Mouse (Mus musculus): ENCODE measurements at regions not wholly inside any gene's neighbourhood (a gene's known extent, or its start where the extent isn't known, plus 50 kb on each side); places are given as distances from the start of the nearest gene placed in this dataset.

DNA sequence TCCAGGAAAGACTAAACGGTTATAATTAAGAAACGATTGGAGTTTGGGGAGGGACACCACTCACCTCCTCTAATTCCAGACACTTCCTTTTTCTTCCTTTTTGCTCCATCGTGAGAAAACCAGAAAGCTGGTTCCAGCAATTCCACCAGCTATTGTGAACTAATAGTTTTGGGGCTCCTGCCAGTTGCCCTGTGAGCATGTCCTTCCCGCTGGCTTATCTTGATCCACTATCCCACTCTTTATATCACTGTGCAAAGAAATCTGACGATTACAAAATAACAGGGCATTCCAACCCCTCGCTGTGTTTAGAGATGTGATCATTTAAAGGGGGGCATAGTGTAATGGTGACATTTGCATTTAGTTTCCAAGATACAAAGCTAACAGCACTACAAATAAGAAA lies 130.5 kb upstream of the Nav3 start:
- WGBS, result 62% methylated on average over 6 of the region's 6 CpGs
- H3K4me3 ChIP-seq (ENCODE audit: low read depth, low read length), result no peak overlapping the region
- no peaks in the 10 kb centered on the region for H3K27me3 ChIP-seq (ENCODE audit: control insufficient read depth, insufficient read depth, low read length)
- DNase-seq (ENCODE audit: low spot score), result no peak
- H3K4me2 ChIP-seq (replicated peaks; ENCODE audit: low read depth), result no peak overlapping the region
- H3K36me3 ChIP-seq (ENCODE audit: control insufficient read depth, insufficient read depth, low read length), result no peaks in the 10 kb centered on the region
- TF ChIP-seq EP300 (optimal IDR thresholded peaks at IDR 0.05) (no peak), CTCF (IDR thresholded peaks at IDR 0.05; ENCODE audit: low read depth) (no peak)
- no peak overlapping the region for H3K9ac ChIP-seq (ENCODE audit: low read length)
- no peak for ATAC-seq (ENCODE audit: low FRiP score, low TSS enrichment)
- H3K4me1 ChIP-seq (replicated peaks; ENCODE audit: control insufficient read depth, insufficient read depth), result no peaks in the 10 kb centered on the region
- no peaks in the 10 kb centered on the region for H3K9me3 ChIP-seq (ENCODE audit: control insufficient read depth, low read length)
- H3K27ac ChIP-seq (replicated peaks), result no peak overlapping the region

DNA sequence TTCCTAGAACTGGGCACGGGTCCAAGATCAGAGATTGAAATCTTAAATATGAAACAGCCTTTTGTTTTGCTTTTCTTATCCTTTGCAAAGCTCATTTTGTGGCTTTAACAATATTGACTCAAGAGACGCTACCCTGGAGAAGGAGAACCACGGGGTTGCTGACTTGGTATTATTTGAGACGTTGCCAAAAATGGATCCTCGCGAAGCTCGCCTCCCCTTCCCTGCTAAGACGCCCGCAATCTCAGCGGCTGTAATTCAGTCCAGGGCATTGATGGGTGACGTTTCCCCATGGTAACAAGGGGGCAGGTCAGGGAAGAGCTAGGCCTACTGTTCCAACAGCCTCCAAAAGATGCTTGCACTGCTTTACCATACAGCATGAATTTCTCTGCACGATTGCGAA lies 131.5 kb upstream of the Nav3 start:
- H3K4me1 ChIP-seq (replicated peaks; ENCODE audit: control insufficient read depth, insufficient read depth), result no peaks in the 10 kb centered on the region
- no peak overlapping the region for H3K4me3 ChIP-seq (ENCODE audit: low read depth, low read length)
- 31% methylated on average over 13 of the region's 13 CpGs for WGBS
- DNase-seq (ENCODE audit: low spot score) (no peak), ATAC-seq (ENCODE audit: low FRiP score, low TSS enrichment) (no peak)
- H3K4me2 ChIP-seq (replicated peaks; ENCODE audit: low read depth), result peak overlapping the region; percentile 18; the same call in 1 of the 2 replicates
- no peak overlapping the region for H3K27ac ChIP-seq (replicated peaks)
- no peaks in the 10 kb centered on the region for H3K9me3 ChIP-seq (ENCODE audit: control insufficient read depth, low read length)
- H3K9ac ChIP-seq (ENCODE audit: low read length), result no peak overlapping the region
- no peak for TF ChIP-seq EP300 (optimal IDR thresholded peaks at IDR 0.05)
- TF ChIP-seq CTCF (IDR thresholded peaks at IDR 0.05; ENCODE audit: low read depth), result no peak
- H3K27me3 ChIP-seq (ENCODE audit: control insufficient read depth, insufficient read depth, low read length), result no peaks in the 10 kb centered on the region
- H3K36me3 ChIP-seq (ENCODE audit: control insufficient read depth, insufficient read depth, low read length), result no peaks in the 10 kb centered on the region

GRCm38 (mm10) chr10:110600352-110600853 lies 144.4 kb upstream of the Nav3 start:
- H3K4me2 ChIP-seq (replicated peaks; ENCODE audit: low read depth), result no peak overlapping the region
- no peak overlapping the region for H3K9ac ChIP-seq (ENCODE audit: low read length)
- no peaks in the 10 kb centered on the region for H3K4me1 ChIP-seq (replicated peaks; ENCODE audit: control insufficient read depth, insufficient read depth)
- H3K27me3 ChIP-seq (ENCODE audit: control insufficient read depth, insufficient read depth, low read length), result no peaks in the 10 kb centered on the region
- H3K9me3 ChIP-seq (ENCODE audit: control insufficient read depth, low read length), result no peaks in the 10 kb centered on the region
- ATAC-seq (ENCODE audit: low FRiP score, low TSS enrichment) (peak; percentile 91), DNase-seq (ENCODE audit: low spot score) (peak; percentile 17)
- no peak overlapping the region for H3K4me3 ChIP-seq (ENCODE audit: low read depth, low read length)
- WGBS, result 70% methylated on average over 11 of the region's 11 CpGs
- no peak overlapping the region for H3K27ac ChIP-seq (replicated peaks)
- TF ChIP-seq CTCF (IDR thresholded peaks at IDR 0.05; ENCODE audit: low read depth) (peak; percentile 5; the same call in 1 of the 2 replicates), EP300 (optimal IDR thresholded peaks at IDR 0.05) (no peak)
- H3K36me3 ChIP-seq (ENCODE audit: control insufficient read depth, insufficient read depth, low read length), result no peaks in the 10 kb centered on the region

DNA sequence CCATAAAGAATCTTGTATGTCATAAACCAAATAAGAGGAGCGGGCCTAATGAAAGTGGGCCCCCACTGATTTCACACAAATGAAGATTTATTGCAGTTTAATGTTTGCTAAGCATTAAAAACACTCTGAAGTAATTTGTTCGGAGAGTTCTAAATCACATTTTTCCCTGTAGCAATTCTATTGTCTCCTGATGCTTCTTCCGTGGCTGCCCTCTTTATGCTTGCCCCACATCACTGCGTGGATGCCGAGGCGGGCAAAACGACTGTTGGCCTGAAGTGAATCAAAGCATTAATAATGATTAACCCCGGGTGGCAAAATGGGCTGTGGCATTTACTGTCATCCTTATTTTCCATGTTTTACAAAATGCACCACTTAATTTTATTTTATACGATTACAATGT lies 134.9 kb upstream of the E2f7 start:
- no peaks in the 10 kb centered on the region for H3K27me3 ChIP-seq (ENCODE audit: control insufficient read depth, insufficient read depth, low read length)
- DNase-seq (ENCODE audit: low spot score), result no peak
- 63% methylated on average over 9 of the region's 9 CpGs for WGBS
- H3K27ac ChIP-seq (replicated peaks), result no peak overlapping the region
- no peak overlapping the region for H3K4me2 ChIP-seq (replicated peaks; ENCODE audit: low read depth)
- H3K4me1 ChIP-seq (replicated peaks; ENCODE audit: control insufficient read depth, insufficient read depth), result no peaks in the 10 kb centered on the region
- no peak overlapping the region for H3K9ac ChIP-seq (ENCODE audit: low read length)
- no peak for TF ChIP-seq CTCF (IDR thresholded peaks at IDR 0.05; ENCODE audit: low read depth)
- TF ChIP-seq EP300 (optimal IDR thresholded peaks at IDR 0.05), result no peak
- ATAC-seq (ENCODE audit: low FRiP score, low TSS enrichment), result no peak
- H3K36me3 ChIP-seq (ENCODE audit: control insufficient read depth, insufficient read depth, low read length), result no peaks in the 10 kb centered on the region
- no peaks in the 10 kb centered on the region for H3K9me3 ChIP-seq (ENCODE audit: control insufficient read depth, low read length)
- H3K4me3 ChIP-seq (ENCODE audit: low read depth, low read length), result no peak overlapping the region

DNA sequence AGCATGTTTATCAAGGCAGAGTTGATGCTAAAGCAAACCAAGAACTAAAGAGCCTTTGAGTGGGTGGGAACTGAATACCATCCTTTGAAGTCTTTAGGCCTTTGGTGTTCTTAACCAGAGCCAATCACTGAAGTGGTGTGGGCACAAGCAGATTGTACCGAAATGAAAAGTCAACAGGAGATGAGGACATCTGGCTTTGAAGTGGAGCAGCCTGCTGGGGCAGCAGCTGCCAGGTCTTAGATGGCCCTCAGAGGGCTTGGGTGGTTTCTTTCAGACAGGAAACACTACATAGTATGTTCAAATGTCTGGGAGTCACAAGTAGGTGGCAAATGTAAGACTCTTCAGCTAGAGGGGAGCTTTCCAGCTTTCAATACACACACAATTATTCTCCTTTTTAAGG lies 128.2 kb upstream of the E2f7 start:
- TF ChIP-seq EP300 (optimal IDR thresholded peaks at IDR 0.05), result no peak
- TF ChIP-seq CTCF (IDR thresholded peaks at IDR 0.05; ENCODE audit: low read depth), result no peak

GRCm38 (mm10) chr10:110619193-110619592 lies 126.0 kb upstream of the E2f7 start:
- DNase-seq (ENCODE audit: low spot score) (no peak), ATAC-seq (ENCODE audit: low FRiP score, low TSS enrichment) (no peak)
- Histone ChIP-seq H3K27ac (replicated peaks) (no peak overlapping the region), H3K36me3 (ENCODE audit: control insufficient read depth, insufficient read depth, low read length) (no peaks in the 10 kb centered on the region), H3K9me3 (ENCODE audit: control insufficient read depth, low read length) (no peaks in the 10 kb centered on the region), H3K4me3 (ENCODE audit: low read depth, low read length) (no peak overlapping the region), H3K9ac (ENCODE audit: low read length) (no peak overlapping the region), H3K4me2 (replicated peaks; ENCODE audit: low read depth) (no peak overlapping the region), H3K27me3 (ENCODE audit: control insufficient read depth, insufficient read depth, low read length) (no peaks in the 10 kb centered on the region), H3K4me1 (replicated peaks; ENCODE audit: control insufficient read depth, insufficient read depth) (no peaks in the 10 kb centered on the region)
- 82% methylated on average over 7 of the region's 7 CpGs for WGBS
- no peak for TF ChIP-seq CTCF (IDR thresholded peaks at IDR 0.05; ENCODE audit: low read depth)
- no peak for TF ChIP-seq EP300 (optimal IDR thresholded peaks at IDR 0.05)

More for the DNA sequence above, 128.2 kb upstream of the E2f7 start:
- Histone ChIP-seq H3K36me3 (ENCODE audit: control insufficient read depth, insufficient read depth, low read length) (no peaks in the 10 kb centered on the region), H3K4me1 (replicated peaks; ENCODE audit: control insufficient read depth, insufficient read depth) (no peaks in the 10 kb centered on the region), H3K9me3 (ENCODE audit: control insufficient read depth, low read length) (no peaks in the 10 kb centered on the region), H3K27me3 (ENCODE audit: control insufficient read depth, insufficient read depth, low read length) (no peaks in the 10 kb centered on the region), H3K4me3 (ENCODE audit: low read depth, low read length) (no peak overlapping the region), H3K4me2 (replicated peaks; ENCODE audit: low read depth) (no peak overlapping the region), H3K9ac (ENCODE audit: low read length) (no peak overlapping the region), H3K27ac (replicated peaks) (no peak overlapping the region)
- DNase-seq (ENCODE audit: low spot score), result no peak
- no peak for ATAC-seq (ENCODE audit: low FRiP score, low TSS enrichment)
- 14% methylated on average over 1 of the region's 1 CpGs for WGBS
